Mouse (Mus musculus) Muller cell, postnatal 12 days (primary cell): ENCODE measurements around the gene Alad.

ENCODE experiments used
- DNase-seq: peaks from one replicate; pipeline ENCODE4 v3.0.0-alpha.2; 2015; ENCODE audit errors: inconsistent ontology term

Gene Alad

DNA sequence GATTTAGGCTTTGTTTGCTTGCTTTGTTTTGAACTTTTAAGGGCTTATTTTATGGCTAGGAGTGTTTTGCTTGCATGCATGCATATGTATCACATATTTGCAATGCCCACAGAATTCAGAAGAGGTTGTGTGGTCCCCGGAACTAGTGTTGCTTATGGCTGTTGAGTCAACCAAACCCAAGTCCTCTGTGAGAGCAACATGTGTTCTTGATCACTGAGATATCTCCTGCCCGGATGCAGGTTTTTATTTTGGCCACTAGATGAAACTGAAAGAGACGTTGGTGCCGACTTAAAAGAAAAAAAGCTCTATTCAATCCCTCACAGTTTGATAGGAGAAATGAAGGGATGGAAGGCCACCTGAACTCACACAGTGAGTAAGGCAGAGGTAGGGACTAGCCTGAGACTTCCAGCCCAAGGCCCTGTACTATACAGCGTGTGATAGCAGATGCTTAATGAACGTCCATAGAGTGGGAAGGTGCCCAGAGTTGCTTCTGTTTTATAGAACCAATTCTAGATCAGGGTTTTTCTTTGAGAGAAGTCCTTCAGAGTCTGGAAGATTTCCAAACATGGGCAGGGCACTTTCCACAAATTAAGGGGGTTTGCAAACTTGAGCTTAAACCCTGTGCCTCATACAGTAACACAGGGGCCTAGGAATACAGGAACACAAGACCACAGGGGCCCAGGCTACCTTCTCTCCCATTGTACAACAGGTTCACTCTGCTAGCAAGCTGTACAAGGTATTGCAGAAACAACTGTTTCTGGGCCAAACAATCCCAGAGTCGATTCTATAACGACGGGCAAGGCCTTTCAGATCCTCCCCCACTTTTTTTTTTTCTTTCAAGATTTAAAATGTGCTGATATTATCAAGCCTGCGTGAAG lies 1.9 kb downstream of the Alad start:
- DNase-seq, result no peak

DNA sequence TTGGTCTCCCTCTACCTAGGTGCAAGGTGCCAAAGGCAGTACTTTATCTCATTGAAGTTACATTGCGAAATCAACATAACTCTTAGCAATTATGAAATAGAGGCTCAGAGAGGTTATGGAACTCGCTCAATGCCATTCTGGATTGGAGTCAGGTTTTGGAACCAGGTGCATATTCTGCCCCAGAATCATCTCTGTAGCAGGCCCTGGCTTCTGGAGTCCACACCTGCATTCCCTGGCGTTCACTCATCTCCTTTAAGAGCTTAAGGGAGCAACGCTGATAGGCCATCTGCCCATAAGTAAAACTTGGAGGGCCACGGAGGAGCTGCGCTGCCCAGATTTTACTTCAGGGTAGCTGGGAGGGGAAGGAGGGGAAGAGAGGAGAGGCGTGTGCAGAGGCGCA lies 2.7 kb downstream of the Alad start:
- DNase-seq, result no peak

DNA sequence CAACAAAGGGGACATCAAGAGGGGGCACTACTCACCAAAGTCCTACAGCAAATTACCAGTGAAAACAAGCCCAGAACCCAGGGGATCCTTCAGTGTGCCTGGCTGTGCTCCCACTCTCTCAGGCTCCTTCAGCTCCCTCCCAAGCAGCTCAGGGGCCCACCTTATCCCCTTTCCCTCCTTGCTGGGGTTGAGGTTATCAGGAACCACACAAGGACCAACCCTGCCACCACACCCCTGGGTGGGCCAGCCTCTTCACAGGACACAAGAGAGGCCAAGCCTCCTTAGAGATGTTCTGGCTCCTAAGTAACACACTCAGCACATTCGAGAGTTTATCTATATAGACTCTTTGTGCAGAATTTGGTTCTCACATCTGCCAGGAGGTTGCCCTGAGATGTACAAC lies 3.1 kb downstream of the Alad start:
- no peak for DNase-seq

DNA sequence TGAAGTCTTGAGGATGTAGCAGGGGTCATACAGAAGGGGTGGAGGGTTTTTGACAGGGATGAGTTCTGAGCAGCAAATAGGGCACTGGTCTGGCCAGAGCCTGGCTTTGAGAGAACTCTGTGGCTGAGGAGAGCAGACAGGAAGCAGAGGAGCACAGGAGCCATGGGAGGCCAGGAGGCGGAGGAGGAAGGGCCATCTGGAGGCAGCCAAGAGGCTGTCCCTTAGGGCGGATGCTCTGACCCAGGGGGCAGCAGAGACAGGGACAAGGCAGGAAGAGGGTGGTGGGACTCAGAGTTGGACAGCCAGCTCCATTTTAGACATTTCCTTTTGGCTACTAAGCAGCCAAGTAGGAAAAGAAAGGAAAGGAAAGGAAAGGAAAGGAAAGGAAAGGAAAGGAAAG lies 3.6 kb downstream of the Alad start:
- no peak for DNase-seq

DNA sequence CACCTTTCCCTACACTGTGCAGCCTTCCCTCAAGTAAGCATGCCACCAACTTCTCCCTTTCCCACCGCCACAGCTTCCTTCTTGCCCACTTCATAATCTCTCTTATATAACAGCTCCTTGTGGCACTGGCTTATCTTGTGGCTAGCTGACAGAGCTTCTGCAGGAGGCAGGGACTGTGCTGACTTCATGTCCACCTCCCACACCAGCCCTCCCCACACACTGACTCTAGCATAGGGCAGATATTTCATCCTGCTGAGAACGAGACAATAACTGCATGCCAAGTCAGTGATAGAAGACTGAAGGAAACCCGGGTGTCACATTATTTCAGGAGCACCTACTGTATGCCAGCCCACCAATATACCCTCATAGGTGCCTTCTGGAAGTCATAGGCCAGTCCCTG lies 4.2 kb downstream of the Alad start:
- no peak for DNase-seq

DNA sequence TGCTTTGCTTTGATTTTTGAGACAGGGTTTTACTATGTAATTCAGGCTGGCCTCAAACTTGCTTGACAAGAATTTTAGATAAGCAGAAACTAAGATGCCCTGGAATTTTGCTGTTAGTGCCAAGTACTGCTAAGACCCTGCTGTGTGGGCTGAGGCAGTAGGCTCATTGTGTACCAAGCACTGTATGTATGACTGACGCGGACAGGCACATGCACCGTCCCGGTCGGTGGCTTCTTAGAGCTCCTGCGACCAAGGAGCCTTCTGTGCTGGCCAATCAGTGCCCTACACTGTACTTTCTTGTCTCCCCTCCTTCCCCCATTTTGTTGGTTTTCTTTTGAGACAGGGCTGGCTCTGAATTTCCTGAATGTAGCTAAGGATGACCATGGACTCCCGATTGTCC lies 4.7 kb downstream of the Alad start:
- DNase-seq, result no peak

DNA sequence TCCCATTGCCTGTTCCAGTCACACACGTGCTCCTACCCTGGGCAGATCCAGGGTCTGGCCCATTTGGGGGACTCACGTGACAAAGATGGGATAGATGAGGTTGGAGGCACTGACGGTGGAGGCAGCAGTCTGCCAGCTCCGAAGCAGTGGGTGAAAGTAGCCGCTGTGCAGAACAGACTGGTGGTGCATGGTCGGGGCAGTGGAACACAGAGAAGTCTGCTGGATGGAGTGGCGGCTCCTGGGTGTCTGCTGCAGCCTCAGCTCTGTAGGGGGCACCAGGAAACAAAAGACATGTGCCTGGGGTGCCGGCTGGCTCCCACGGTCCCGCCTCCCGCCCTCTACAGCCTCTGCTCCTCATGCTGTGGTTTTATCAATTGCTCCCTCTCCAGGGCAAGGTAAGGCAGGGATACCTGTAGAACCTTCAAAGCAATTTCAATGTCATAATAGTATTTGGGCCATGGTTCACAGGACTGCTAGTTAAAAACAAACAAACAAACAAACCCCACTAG lies 5.7 kb downstream of the Alad start:
- no peak for DNase-seq

DNA sequence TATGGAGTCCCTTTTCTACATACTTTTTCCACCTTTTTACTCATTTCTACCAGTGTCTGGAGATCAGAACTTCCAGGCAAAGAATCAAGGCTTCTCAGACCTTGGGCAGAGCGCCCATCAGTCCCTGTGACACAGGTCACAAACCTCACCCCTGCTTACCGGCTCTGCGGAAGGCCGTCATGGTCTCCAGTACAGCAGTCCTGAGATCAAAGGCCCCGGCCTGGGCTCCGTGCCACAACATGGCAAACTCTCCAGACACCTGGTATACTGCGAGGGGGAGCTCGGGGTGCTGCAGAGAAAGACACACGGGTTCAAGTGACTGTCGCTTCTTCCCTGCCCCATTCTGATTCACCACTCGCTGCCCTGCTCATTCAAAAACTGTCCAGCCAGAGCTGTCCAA lies 9.8 kb downstream of the Alad start:
- no peak for DNase-seq

DNA sequence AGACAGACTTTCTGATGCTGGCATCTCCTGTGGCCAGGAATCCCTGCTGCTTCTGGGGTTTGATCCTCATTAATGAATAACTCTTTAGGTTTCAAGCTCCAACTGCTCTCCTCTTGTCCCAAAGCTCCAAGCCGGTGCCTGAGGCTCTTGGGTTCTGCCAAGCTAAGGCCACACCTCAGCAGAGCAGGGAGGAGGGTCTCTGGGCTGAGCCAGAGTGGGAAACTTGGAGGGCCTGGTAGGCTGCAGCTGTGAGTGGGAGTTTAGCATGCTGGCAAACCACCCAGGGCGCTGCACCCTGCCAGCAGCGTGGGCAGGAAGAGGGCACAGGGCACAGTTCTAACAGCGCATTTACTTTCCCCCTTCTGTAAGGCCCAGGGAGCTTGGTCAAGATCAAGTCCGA lies 10.9 kb downstream of the Alad start:
- DNase-seq, result peak; percentile 61

DNA sequence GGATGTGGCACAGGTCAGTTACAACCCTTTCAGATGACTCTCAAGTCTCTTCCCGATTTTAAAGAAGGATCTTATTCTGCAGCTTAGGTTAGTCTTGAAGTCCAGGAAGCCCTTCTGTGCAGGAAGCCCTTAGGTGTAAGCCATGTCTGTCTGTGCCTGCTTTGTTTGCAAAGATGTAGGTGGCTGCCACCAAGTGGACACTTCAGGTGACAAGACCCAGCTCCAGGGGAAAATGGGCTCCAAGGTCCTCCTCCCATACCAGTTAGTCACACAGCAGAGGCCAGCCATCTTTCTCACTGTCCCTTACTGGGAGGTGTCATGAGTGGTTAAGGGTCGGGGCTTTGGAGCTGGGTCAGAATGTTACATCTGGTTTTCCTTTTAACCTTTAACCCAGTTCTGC lies 12.9 kb downstream of the Alad start:
- DNase-seq, result no peak

DNA sequence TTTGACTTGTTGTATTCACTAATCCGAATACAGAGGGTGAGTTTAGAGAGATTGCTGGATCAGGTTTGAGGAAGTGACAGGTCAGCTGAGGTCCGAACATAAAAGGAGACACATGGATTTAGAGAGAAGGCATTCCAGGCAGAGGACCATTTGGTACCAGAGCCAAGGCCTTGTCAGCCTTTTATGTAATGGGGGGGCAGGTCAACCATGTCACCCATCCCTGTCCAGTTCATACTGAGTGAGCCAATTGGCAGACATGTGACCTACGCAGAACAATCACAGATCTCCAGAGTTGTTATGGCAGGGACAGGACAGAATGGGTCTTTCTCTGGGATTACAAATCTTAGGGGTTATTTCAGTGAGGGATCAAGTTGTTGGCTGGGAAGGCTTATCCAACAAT lies 13.7 kb downstream of the Alad start:
- DNase-seq, result no peak

DNA sequence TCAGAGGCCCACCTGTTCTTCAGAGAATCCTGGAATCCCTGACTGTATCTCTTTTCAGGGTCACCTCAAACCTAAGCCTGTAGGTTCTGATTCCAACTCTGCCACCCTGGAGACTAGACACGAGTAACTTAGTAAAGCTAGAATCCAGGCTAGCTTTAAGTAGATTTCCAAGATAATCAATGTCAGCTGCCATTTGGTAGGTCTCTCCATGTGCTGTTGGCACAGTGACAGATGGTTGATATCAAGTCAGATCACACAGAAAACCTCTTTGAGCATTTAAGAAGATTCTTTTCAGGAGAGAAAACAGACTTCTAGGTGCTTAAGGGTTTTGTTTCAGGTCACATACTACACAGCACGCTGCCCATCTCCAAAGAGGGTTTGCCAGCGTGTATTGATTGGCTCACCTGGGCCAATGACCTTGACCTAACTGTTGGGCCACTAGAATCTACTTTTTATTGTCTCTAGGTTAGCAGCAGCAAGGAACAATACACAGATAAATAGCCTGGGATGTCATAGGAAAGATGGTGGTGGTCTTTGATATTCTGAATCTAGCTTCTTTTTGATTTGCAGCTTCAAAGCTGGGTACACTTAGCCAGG lies 16.2 kb downstream of the Alad start, which contains the start of gene Hdhd3:
Hdhd3 (minus strand) TSS at position 94 of the 597 bp plus-strand sequence.
- DNase-seq, result no peak

DNA sequence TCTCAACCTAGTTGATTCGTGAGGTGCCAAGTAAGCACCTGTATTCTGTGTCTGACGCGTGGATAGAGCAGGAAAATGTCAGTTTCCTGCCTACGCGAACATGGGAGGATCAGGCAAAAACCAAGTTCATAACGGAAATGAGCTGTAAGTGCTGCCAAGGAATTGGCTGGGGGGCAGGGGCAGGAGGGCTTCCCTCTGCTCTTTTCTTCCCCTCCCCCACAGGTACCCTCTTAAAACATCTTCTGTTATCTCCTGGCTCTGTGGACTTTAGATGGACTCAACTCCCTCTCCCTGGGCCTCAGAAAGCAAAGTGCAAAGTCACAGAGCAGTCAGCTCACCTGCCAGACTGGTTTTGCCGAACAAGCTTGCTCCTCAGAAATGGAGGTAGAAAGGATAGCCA lies 16.7 kb downstream of the Alad start:
- no peak for DNase-seq

DNA sequence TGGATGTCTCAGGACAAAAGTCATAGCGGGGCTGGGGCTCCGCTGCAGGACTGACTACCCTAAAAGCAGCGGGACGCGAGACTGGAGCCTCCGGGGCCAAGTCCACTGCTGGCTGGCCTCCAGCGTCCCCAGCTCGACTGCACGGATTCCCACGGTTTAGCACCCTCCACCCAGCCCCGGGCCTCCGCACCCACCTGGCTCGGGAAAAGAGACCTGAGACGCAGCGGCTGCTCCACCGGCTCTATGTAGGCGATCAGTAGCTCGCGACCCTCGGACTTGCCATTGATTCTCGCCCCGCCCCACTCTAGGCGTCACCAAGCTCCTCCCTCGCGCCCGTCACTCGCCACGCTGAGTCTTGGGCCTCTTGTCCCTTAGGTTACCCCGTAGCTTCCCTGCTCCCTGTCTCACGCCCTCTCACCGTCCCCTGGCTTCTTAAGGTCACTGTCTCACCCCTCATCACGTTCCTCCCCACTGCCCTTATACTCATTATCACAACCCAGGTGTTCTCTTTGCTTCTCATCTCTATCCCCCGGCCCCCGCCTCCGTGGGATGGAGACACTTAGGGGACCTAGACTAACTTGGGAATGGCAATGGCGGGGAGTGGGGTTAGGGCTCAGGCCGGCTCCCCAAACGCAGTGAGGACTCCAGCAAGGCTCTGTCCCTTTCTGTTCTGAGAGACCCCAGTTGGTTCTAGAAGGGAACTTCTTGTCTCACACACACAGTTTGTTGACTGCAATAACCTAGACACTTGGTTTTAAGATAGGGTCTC lies 17.6 kb downstream of the Alad start:
- DNase-seq, result peak; percentile 86

DNA sequence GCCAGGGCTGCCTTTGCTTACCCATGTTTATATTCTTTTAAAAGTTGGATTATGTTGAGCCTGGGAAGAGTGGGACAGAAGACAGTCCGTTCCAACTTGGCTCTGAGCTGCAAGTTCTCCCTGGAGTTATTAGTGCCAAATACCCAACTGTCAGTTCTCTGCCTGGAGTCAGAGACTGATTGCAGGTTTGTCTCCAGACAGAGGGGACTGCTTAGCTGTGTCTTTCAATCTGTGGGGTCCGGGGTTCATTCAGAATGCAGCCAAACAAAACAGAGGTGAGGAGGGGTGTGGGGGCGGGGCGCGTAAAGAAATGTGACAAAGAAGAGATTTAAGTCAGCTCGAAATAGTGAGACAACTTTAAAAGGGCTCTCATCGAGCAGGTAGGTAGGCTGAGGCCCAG lies 18.2 kb downstream of the Alad start:
- DNase-seq, result peak; percentile 25

DNA sequence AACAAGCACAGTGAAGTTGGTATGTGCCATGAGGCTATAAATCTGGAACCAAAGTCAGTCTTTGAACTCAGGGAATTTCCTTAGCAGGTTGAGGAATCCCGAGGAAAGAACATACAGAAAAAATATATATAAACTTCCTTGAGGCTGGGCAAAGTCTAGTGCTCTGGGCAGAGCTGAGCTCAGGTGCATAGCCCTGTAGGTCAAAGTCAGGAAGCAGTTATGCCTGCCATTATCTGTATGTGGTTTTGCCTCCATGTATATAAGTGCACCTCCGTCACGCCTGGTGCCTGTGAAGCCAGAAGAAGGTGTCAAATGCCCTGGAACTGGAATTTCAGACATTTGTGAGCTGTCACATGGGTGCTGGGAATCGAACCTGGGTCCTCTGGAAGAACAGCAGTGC lies 18.9 kb downstream of the Alad start:
- DNase-seq, result no peak

DNA sequence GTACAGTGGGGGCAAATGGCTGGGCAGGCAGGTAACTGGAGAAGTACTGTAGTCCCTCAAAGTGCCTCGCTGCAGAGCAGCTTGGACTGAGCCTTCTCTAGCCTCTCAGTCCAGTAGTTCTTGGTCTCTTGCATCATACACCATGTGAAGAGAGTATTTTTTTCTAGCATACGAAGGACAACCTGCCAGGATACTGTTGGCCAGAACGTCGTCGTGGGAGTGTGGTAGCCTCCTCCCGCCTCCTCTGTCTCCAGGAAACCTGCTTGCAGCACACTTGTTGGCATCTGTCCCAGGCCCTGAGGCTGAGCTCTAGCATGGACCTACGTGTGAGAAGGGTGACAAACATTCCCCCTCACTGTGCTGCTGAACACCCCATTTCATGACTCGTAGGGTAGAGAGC lies 22.9 kb downstream of the Alad start:
- DNase-seq, result peak; percentile 25

DNA sequence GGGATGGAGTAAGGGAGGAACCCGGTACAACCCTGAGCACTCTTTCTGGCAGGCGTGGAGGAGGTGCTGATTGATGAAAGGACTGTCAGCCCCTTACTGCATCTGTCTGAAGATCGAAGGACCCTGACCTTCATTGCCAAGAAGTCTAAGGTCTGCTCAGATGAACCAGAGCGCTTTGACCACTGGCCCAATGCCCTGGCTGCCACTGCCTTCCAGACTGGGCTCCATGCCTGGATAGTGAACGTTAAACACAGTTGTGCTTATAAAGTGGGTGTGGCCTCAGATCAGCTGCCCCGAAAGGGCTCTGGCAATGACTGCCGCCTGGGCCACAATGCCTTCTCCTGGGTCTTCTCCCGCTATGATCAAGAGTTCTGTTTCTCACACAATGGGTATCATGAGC lies 23.8 kb downstream of the Alad start:
- DNase-seq, result no peak

DNA sequence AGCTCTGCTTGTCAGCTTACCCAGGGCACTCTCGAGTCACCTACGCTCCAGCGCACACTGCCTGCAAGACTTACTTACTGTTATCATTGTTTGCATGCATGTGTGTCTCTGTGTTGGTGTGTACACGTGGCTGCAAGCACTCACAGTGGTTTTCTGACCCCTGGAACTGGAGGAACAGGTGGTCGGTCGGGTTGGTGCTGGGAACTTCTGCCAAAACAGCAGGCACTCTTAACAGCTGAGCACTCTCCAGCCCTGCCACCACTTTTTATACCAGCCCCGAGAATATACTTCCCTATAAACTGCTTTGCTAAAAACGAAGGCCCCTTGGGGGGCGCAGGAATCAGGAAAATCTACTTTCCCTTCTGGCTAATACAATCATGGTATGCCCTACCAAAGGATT lies 25.5 kb downstream of the Alad start:
- no peak for DNase-seq

DNA sequence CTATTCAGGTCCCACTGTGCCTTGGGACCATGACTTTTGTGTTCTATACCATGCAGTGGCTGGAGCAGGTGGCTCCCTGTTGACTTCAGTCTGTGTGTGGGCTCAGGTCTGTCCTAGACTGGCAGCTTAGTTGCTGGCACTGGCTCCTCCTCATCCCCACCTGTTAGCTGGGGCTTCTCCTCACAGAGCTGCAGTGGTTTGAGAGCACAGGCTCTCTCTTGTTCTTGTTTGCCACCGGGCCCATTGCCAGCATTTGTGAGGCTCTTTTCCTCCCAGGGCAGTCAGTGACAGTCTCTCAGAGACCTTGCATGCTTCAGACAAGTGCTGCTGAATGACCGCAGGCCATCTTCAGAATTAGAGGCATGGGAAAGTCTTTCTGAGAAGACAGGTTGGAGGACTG lies 27.0 kb downstream of the Alad start:
- no peak for DNase-seq

DNA sequence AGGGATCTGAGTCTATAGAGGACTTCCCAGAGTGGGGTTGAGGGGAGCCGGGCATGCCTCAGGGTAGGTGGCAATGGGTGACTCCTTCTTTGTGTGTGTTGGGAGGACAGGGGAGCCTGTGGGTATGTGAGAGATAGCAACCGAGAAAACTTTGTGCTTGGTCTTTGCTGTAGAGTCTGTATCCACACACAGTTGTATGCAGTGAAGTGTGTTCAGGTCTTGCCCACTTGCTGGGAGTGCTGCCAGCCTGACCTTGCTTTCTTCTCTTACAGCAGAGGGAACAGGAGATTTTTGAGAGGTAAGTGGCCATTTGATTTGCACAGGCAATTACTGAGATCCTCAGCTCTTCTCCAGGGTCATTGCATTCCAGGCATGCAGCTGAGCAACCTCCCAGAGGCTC lies 31.8 kb downstream of the Alad start:
- DNase-seq, result no peak

DNA sequence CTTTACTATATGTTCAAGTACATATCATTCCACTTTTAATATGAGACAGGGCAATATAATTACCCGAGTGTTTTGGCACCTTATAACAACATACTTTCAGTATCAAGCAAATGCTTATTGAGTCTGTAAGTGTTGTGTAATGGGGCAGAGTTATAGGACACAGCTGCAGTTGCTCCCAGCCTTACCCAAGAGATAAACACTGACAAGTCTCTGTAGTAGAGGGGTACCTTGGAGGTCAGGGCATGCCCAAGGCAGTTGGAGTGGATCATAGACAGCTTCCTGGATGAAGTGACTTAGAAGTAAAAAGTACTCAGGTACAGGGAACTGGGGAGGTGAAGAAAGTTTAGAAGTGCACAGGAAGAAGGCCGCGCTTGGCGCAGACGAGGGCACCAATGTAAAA lies 32.5 kb downstream of the Alad start:
- no peak for DNase-seq
